Mouse (Mus musculus) E14TG2a.4 (cell line): ENCODE data around the gene Wdr73.
"Not testable (repeated sequence)": the region's sequence is repeated elsewhere in the genome, so short reads cannot be mapped to it uniquely, and the experiment has no call there.

Experiments used
- CTCF ChIP-seq: conservative IDR thresholded peaks from 2 replicates; pipeline ENCODE4 v1.5.1; 2014; ENCODE audit warnings: low read length
- NANOG ChIP-seq: IDR thresholded peaks from 2 replicates; pipeline ENCODE4 v1.6.1; 2014; ENCODE audit warnings: borderline replicate concordance, low read length, mixed read lengths
- POU5F1 ChIP-seq: IDR thresholded peaks from 2 replicates; pipeline ENCODE4 v1.6.1; 2014; ENCODE audit warnings: low read length, borderline replicate concordance

DNA sequence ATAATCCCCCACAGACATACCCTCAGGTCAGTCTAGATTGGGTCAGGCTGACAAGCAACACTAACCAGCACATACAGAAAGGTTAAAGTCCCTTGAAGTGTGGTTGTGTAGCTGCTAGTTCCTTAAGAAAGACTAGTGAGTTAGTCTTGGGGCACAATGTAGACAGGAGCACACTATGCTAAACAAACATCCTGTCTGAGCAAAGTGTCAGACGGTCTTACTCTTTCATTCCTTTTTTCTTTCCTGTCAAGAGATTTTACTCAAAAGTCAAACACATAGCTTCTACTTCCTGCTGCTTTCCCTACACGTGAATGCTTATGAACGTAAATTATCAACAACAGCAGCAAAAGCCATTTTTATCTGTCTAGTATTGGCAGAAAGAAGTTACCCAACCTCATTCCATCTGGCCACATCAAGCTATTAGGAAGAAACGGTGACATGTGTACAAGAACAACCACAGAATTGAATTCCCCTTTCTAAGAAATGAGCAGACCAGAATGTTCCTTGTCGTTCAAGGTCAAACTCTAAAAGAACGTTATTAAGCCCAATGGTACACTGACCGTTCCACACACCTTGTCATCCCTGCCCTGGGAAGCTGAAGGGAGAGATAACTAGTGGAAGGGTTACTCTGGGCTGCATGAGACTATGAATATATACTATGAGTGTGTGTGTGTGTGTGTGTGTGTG, 35.7 kb upstream of the Wdr73 start:
- not testable (repeated sequence) for TF ChIP-seq CTCF, NANOG, POU5F1
